Comparison of ENCODE assay signal across 23 mouse cellular contexts in the genomic region with DNA sequence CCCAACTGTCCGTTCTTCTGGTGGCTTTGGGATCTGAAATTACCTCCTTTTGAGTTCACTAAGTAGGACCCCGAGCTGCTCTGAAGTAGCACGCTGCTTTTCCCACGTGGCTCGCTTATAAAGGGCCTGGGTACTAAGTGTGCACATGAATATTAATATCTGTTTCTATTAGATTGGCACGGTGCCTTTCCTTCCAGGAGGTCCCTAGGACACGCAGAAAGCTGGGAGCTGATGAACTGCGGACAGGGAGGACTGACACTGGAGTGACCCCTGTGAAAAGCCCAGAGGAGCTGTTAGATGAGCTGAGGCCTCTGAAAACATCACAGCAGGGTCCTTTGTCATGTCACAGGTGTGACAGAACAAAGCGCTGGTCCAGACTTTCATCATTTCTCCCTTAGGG. TPM values are rescaled to one million over a fixed set of nuclear protein-coding genes. Genes with fewer than 3 reads are reported as not detected.
DNase-seq lines count a peak whose midpoint lies in the region; ATAC-seq lines count a peak whose summit lies in the region.
"Had no signal": no experiment of that assay in that cellular context is flagged by ENCODE, and none has a peak within 500 bp of the region (broad histone marks: within the 10 kb centered on the region; RNA-seq: fewer than 3 reads in every experiment).

No protein-coding gene starts in this region.

- H3K9ac ChIP-seq in forebrain, embryonic 11.5 days (ENCODE audit: low read length), result no peak overlapping the region
- H3K9ac ChIP-seq in hindbrain, embryonic 14.5 days, result no peak overlapping the region
- H3K9ac ChIP-seq in hindbrain, embryonic 11.5 days (ENCODE audit: low read depth, low read length), result no peak overlapping the region
- no peak overlapping the region for H3K9ac ChIP-seq in neural tube, embryonic 11.5 days (ENCODE audit: low read length)
- no peak overlapping the region for H3K9ac ChIP-seq in neural tube, embryonic 15.5 days (replicated peaks)
- H3K9ac ChIP-seq in neural tube, embryonic 13.5 days, result 0 out of 2 replicates have a peak overlapping the region, but pooled peaks have one; percentile 3
- H3K9ac ChIP-seq: embryonic facial prominence, embryonic 15.5 days; forebrain, embryonic 12.5 days; heart, embryonic 12.5 days; hindbrain, embryonic 15.5 days had no signal

- no peaks in the 10 kb centered on the region; the same call in 1 of the 2 replicates for H3K36me3 ChIP-seq in forebrain, embryonic 11.5 days (ENCODE audit: control insufficient read depth, insufficient read depth, low read length)
- H3K36me3 ChIP-seq in forebrain, embryonic 10.5 days (replicated peaks), result peaks cover 37% of the 10 kb centered on the region
- H3K36me3 ChIP-seq in hindbrain, embryonic 14.5 days (replicated peaks; ENCODE audit: control insufficient read depth, insufficient read depth), result 0 out of 2 replicates have a peak, but pooled peaks cover 9% of the 10 kb centered on the region
- no peaks in the 10 kb centered on the region for H3K36me3 ChIP-seq in hindbrain, embryonic 11.5 days (ENCODE audit: control insufficient read depth, insufficient read depth, low read length)
- H3K36me3 ChIP-seq in neural tube, embryonic 11.5 days (ENCODE audit: control insufficient read depth, insufficient read depth, low read length), result no peaks in the 10 kb centered on the region
- H3K36me3 ChIP-seq in neural tube, embryonic 15.5 days, result no peaks in the 10 kb centered on the region; the same call in 1 of the 2 replicates
- no peaks in the 10 kb centered on the region for H3K36me3 ChIP-seq in neural tube, embryonic 13.5 days
- H3K36me3 ChIP-seq: embryonic facial prominence, embryonic 15.5 days; G1E; hindbrain, embryonic 15.5 days had no signal

- ATAC-seq in forebrain, embryonic 11.5 days (replicated peaks; ENCODE audit: low FRiP score), result no peak
- no peak for ATAC-seq in hindbrain, embryonic 14.5 days (ENCODE audit: low FRiP score)
- no peak for ATAC-seq in hindbrain, embryonic 11.5 days (ENCODE audit: low FRiP score)
- no peak for ATAC-seq in neural tube, embryonic 11.5 days (ENCODE audit: insufficient read depth, low FRiP score, low TSS enrichment)
- no peak for ATAC-seq in neural tube, embryonic 15.5 days (ENCODE audit: low FRiP score)
- ATAC-seq in neural tube, embryonic 13.5 days (ENCODE audit: low read depth), result no peak
- ATAC-seq: CD4-positive, CD25-positive, alpha-beta regulatory T cell, adult 4 months had no signal

- 86% methylated on average over 9 of the region's 9 CpGs for WGBS in forebrain, embryonic 11.5 days
- WGBS in forebrain, embryonic 10.5 days, result 92% methylated on average over 9 of the region's 9 CpGs
- 36% methylated on average over 9 of the region's 9 CpGs for WGBS in hindbrain, embryonic 14.5 days
- 76% methylated on average over 9 of the region's 9 CpGs for WGBS in hindbrain, embryonic 11.5 days
- WGBS in neural tube, embryonic 11.5 days, result 71% methylated on average over 9 of the region's 9 CpGs
- WGBS in neural tube, embryonic 15.5 days, result 34% methylated on average over 9 of the region's 9 CpGs
- 33% methylated on average over 9 of the region's 9 CpGs for WGBS in neural tube, embryonic 13.5 days

- H3K27ac ChIP-seq in forebrain, embryonic 11.5 days (ENCODE audit: low read depth, low read length), result no peak overlapping the region
- H3K27ac ChIP-seq in forebrain, embryonic 10.5 days, result no peak overlapping the region
- H3K27ac ChIP-seq in hindbrain, embryonic 14.5 days, result peak overlapping the region; percentile 58; the same call in 1 of the 2 replicates
- H3K27ac ChIP-seq in hindbrain, embryonic 11.5 days (ENCODE audit: low read depth, low read length), result no peak overlapping the region; the same call in 1 of the 2 replicates
- peak overlapping the region; percentile 53; the same call in 1 of the 2 replicates for H3K27ac ChIP-seq in neural tube, embryonic 11.5 days (ENCODE audit: low read depth, low read length)
- no peak overlapping the region for H3K27ac ChIP-seq in neural tube, embryonic 15.5 days (replicated peaks)
- peak overlapping the region; percentile 73 for H3K27ac ChIP-seq in neural tube, embryonic 13.5 days (replicated peaks)
- H3K27ac ChIP-seq: embryonic facial prominence, embryonic 15.5 days; forebrain, embryonic 12.5 days; heart, adult 2 months had no signal

- H3K4me3 ChIP-seq in forebrain, embryonic 11.5 days (ENCODE audit: low read depth, low read length), result no peak overlapping the region
- H3K4me3 ChIP-seq in forebrain, embryonic 10.5 days, result no peak overlapping the region
- no peak overlapping the region for H3K4me3 ChIP-seq in hindbrain, embryonic 14.5 days (replicated peaks; ENCODE audit: low read length)
- no peak overlapping the region for H3K4me3 ChIP-seq in hindbrain, embryonic 11.5 days (ENCODE audit: low read depth, low read length)
- no peak overlapping the region for H3K4me3 ChIP-seq in neural tube, embryonic 11.5 days (ENCODE audit: low read depth, low read length)
- H3K4me3 ChIP-seq in neural tube, embryonic 15.5 days (replicated peaks), result no peak overlapping the region
- no peak overlapping the region for H3K4me3 ChIP-seq in neural tube, embryonic 13.5 days
- H3K4me3 ChIP-seq: embryonic facial prominence, embryonic 15.5 days; erythroblast, embryonic 14.5 days; forebrain, embryonic 12.5 days; heart, adult 2 months; heart, embryonic 12.5 days; hindbrain, embryonic 15.5 days had no signal

- H3K27me3 ChIP-seq in forebrain, embryonic 11.5 days (ENCODE audit: control insufficient read depth, insufficient read depth, low read length), result no peaks in the 10 kb centered on the region
- no peaks in the 10 kb centered on the region for H3K27me3 ChIP-seq in forebrain, embryonic 10.5 days (ENCODE audit: poor library complexity, severe bottlenecking)
- H3K27me3 ChIP-seq in hindbrain, embryonic 14.5 days (ENCODE audit: control insufficient read depth, insufficient read depth, low read length), result no peaks in the 10 kb centered on the region
- no peaks in the 10 kb centered on the region for H3K27me3 ChIP-seq in hindbrain, embryonic 11.5 days (ENCODE audit: control insufficient read depth, insufficient read depth, low read length)
- no peaks in the 10 kb centered on the region for H3K27me3 ChIP-seq in neural tube, embryonic 11.5 days (ENCODE audit: control insufficient read depth, insufficient read depth, low read length)
- no peaks in the 10 kb centered on the region for H3K27me3 ChIP-seq in neural tube, embryonic 15.5 days (replicated peaks)
- no peaks in the 10 kb centered on the region for H3K27me3 ChIP-seq in neural tube, embryonic 13.5 days
- H3K27me3 ChIP-seq: embryonic facial prominence, embryonic 15.5 days; forebrain, embryonic 12.5 days; heart, embryonic 12.5 days; hindbrain, embryonic 15.5 days had no signal

- no peak overlapping the region for H3K4me2 ChIP-seq in forebrain, embryonic 11.5 days (ENCODE audit: low read depth, low read length, severe bottlenecking)
- H3K4me2 ChIP-seq in hindbrain, embryonic 14.5 days (replicated peaks), result no peak overlapping the region
- no peak overlapping the region for H3K4me2 ChIP-seq in hindbrain, embryonic 11.5 days (replicated peaks; ENCODE audit: low read depth, low read length)
- no peak overlapping the region for H3K4me2 ChIP-seq in neural tube, embryonic 11.5 days (ENCODE audit: low read depth)
- H3K4me2 ChIP-seq in neural tube, embryonic 15.5 days, result no peak overlapping the region
- no peak overlapping the region for H3K4me2 ChIP-seq in neural tube, embryonic 13.5 days
- H3K4me2 ChIP-seq: embryonic facial prominence, embryonic 15.5 days; forebrain, embryonic 12.5 days; heart, embryonic 12.5 days; hindbrain, embryonic 15.5 days had no signal

- peak; percentile 39 for DNase-seq in forebrain, embryonic 11.5 days (ENCODE audit: low spot score)
- DNase-seq in forebrain, embryonic 10.5 days (ENCODE audit: extremely low spot score, low spot score), result no peak
- DNase-seq in hindbrain, embryonic 14.5 days (ENCODE audit: low spot score), result no peak
- no peak for DNase-seq in hindbrain, embryonic 11.5 days (ENCODE audit: low spot score)
- DNase-seq in neural tube, embryonic 11.5 days (ENCODE audit: low spot score), result peak; percentile 21
- DNase-seq: adrenal gland, adult 8-10 months; adrenal gland, postnatal 36 days; B cell, adult 2 months; cerebellum, adult 11 months; cerebellum, adult 8-10 months; cerebellum, postnatal 14 days; embryo, embryonic 11 days; gastrocnemius, postnatal 10 days; heart, adult 2 months had no signal

- no peaks in the 10 kb centered on the region; the same call in 1 of the 2 replicates for H3K4me1 ChIP-seq in forebrain, embryonic 11.5 days (replicated peaks; ENCODE audit: control insufficient read depth, insufficient read depth, low read length)
- H3K4me1 ChIP-seq in forebrain, embryonic 10.5 days, result peaks cover 7% of the 10 kb centered on the region; the same call in 1 of the 2 replicates
- H3K4me1 ChIP-seq in hindbrain, embryonic 14.5 days (replicated peaks; ENCODE audit: control insufficient read depth, insufficient read depth, low read length), result peaks cover 4% of the 10 kb centered on the region; the same call in 1 of the 2 replicates
- H3K4me1 ChIP-seq in hindbrain, embryonic 11.5 days (replicated peaks; ENCODE audit: control insufficient read depth, insufficient read depth, low read length), result no peaks in the 10 kb centered on the region; the same call in 1 of the 2 replicates
- H3K4me1 ChIP-seq in neural tube, embryonic 11.5 days (ENCODE audit: control insufficient read depth, insufficient read depth, low read length), result peaks cover 3% of the 10 kb centered on the region; the same call in 1 of the 2 replicates
- peaks cover 17% of the 10 kb centered on the region for H3K4me1 ChIP-seq in neural tube, embryonic 15.5 days
- H3K4me1 ChIP-seq in neural tube, embryonic 13.5 days (replicated peaks), result peaks cover 28% of the 10 kb centered on the region
- H3K4me1 ChIP-seq: heart, embryonic 12.5 days had no signal

- H3K9me3 ChIP-seq in forebrain, embryonic 11.5 days (ENCODE audit: control insufficient read depth, low read length), result no peaks in the 10 kb centered on the region
- no peaks in the 10 kb centered on the region for H3K9me3 ChIP-seq in forebrain, embryonic 10.5 days
- H3K9me3 ChIP-seq in hindbrain, embryonic 14.5 days (ENCODE audit: control insufficient read depth, low read length), result no peaks in the 10 kb centered on the region
- no peaks in the 10 kb centered on the region for H3K9me3 ChIP-seq in hindbrain, embryonic 11.5 days (ENCODE audit: control insufficient read depth, low read length)
- H3K9me3 ChIP-seq in neural tube, embryonic 11.5 days (ENCODE audit: control insufficient read depth, low read length), result no peaks in the 10 kb centered on the region
- no peaks in the 10 kb centered on the region for H3K9me3 ChIP-seq in neural tube, embryonic 15.5 days (replicated peaks)
- no peaks in the 10 kb centered on the region for H3K9me3 ChIP-seq in neural tube, embryonic 13.5 days
- H3K9me3 ChIP-seq: embryonic facial prominence, embryonic 15.5 days; forebrain, embryonic 12.5 days; G1E; heart, embryonic 12.5 days; hindbrain, embryonic 15.5 days had no signal

RNA-seq across cellular contexts. Expression of a gene that starts 57.7 kb away (rescaled TPM):
- polyA plus RNA-seq in forebrain, embryonic 11.5 days (2014; fragmentation: Nextera tagmentation; extraction: Ambion mirVana), result 40.1 and 41.4 TPM in 2 replicates
- 32.7 and 34.2 TPM in 2 replicates for polyA plus RNA-seq in forebrain, embryonic 10.5 days (2016; fragmentation: Nextera tagmentation; extraction: Ambion mirVana)
- polyA plus RNA-seq in hindbrain, embryonic 14.5 days (2014; fragmentation: Nextera tagmentation; extraction: Ambion mirVana), result 60.3 and 69.1 TPM in 2 replicates
- 45.3 and 47.6 TPM in 2 replicates for polyA plus RNA-seq in hindbrain, embryonic 11.5 days (2014; fragmentation: Nextera tagmentation; extraction: Ambion mirVana)
- polyA plus RNA-seq in neural tube, embryonic 11.5 days (2014; fragmentation: Nextera tagmentation; extraction: Ambion mirVana), result 33.2 and 40.0 TPM in 2 replicates
- 55.6 and 63.4 TPM in 2 replicates for polyA plus RNA-seq in neural tube, embryonic 15.5 days (2015; fragmentation: Nextera tagmentation; extraction: Ambion mirVana)
- polyA plus RNA-seq in neural tube, embryonic 13.5 days (2015; fragmentation: Nextera tagmentation; extraction: Ambion mirVana), result 49.4 and 54.8 TPM in 2 replicates
- polyA plus RNA-seq: erythroblast, embryonic 14.5 days; G1E had no signal

Comparison
In these comparisons a context has a peak if more than half of its experiments do, and no peak if none do; other contexts are left out.
1. DNase-seq: peak in forebrain, embryonic 11.5 days (single experiment) and neural tube, embryonic 11.5 days (single experiment); none in forebrain, embryonic 10.5 days (single experiment), hindbrain, embryonic 14.5 days (single experiment) and hindbrain, embryonic 11.5 days (single experiment).
2. H3K27ac ChIP-seq: peak in hindbrain, embryonic 14.5 days (single experiment), neural tube, embryonic 11.5 days (single experiment) and neural tube, embryonic 13.5 days (single experiment); none in forebrain, embryonic 11.5 days (single experiment), forebrain, embryonic 10.5 days (single experiment), hindbrain, embryonic 11.5 days (single experiment) and neural tube, embryonic 15.5 days (single experiment).